Mouse (Mus musculus) forelimb bud, embryonic 11.5 days (tissue): ENCODE results near the gene Zc3h12d.
"Not testable (repeated sequence)": the region's sequence is repeated elsewhere in the genome, so short reads cannot be mapped to it uniquely, and the experiment has no call there.

Experiments
- DNase-seq: peaks from one replicate; pipeline ENCODE4 v3.0.0-alpha.2; 2012; ENCODE audit warnings: low read depth, low spot score

Zc3h12d gene

DNA sequence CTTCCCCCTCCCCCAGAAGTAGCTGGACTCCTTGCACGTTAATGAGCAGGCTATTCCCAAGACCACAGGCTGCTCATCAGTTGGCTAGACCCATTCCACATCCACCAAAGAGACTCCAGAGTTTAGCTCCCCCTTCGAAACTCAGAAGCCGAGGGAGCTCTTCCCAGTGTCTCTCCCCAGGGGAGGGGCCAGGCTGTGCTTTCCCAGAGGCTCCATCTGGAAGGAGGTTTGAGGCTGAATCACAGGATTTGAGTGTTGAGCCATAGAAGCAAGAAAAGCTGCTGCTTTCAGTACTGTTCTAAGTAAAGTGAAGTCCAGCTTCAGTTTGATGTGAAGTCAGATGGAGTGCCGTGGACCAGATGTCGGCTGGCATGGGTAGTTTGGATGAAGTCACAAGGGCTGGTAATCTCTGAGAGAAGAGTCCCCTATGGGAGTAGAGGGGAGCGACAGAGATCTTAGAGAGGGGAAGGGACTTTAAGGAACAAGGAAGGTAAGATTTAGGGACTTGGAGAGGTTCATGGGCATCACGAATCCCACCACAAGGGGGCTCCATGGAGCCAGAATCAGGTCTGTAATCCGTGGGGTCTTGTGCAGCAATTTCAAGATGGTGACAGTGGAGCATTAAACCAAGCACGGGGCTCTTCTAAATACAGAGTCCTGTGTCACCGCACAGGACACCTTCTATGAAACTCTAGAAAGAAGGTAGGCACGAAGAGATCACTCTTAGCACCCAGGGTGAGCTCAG is 38.5 kb downstream of the Zc3h12d start:
- DNase-seq: peak; percentile 65

DNA sequence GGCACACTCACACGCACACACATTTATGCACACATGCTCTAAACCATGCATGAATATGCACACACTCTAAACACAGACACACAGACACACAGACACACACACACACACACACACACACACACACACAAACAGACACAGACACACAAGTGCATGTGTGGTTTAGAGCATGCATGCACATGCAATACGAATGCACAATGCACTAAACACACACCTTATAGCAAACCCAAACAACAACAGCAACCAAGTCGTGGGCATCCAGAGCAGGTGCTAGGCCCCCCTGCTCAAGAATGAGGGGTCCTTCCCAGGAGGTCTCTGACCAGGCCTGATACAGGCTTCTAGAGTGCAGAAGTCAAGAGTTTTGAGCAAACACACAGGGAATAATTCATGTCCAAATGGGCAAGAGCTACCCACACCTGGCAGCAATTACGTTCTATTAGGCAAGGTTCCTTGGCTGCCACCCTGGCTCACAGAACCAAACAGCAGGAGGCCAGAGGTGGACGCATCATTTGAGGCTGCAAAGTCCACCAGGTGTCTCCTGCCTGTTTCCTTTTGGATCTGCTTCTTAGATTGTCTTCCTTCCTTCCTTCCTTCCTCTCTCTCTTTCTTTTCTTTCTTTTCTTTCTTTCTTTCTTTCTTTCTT is 39.2 kb downstream of the Zc3h12d start:
- DNase-seq: no peak

DNA sequence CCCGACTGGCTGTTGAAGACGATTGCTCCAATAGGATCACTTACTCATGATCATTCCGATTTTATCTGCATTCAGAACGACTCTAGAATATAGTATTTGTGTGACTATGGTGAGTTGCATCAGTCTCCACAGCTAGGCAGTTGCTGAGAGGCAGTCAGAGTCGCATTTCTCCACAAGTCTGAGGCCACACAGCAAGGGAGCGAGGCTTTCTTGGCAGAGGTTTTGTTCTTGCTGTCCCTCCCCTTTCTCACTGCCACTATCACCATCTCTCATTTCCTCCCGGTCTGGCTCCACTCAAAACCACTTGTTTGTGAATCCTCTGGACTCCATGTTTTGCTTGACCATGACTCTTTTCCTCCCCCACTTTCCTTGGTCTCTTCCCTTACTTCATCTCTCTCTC is 41.9 kb downstream of the Zc3h12d start:
- no peak for DNase-seq

DNA sequence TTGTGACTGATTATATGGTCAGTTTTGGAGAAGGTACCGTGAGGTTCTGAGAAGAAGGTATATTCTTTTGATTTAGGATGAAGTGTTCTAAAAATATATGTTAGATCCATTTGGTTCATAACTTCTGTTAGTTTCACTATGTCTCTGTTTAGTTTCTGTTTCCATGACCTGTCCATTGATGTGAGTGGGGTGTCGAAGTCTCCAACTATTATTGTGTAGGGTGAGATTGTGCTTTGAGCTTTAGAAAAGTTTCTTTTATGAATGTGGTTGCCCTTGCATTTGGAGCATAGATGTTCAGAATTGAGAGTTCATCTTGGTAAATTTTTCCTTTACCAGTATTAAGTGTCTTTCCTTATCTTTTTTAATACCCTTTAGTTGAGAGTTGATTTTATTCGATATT is 48.0 kb downstream of the Zc3h12d start:
- DNase-seq: not testable (repeated sequence)

DNA sequence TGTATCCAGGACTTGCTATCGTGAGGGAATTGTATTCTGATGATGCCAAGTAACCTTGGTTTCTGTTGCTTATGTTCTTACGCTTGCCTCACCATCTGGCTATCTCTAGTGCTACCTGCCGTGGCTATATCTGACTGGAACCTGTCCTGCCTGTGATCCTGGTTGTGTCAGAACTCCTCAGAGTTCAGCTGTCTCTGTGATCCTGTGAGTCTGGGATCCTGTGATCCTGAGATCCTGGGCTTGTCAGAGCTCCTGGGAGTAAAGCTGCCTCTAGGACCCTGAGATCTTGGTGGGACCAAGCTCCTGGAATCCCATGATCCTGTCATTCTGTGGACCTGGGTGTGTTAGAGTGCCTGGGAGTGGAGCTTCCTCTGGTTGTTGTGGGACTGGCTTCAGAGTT is 49.7 kb downstream of the Zc3h12d start:
- no peak for DNase-seq

DNA sequence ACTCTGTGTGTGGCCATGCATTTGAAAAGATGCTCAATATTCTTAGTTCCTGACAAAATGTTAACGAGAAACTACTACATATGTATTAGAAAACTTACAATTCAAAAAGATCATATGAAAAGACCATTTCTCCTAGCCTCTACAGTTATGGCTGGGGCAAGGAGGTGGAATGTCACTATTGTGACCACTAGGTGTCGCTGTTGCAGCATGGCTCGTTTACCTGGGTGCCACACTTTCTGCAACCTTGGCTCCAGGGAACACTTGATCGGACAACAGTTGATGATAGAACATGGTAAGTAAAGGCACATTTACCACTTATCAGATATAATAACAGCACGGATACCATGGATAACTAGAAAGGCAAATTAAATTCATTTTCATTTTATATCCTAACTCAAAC is 51.3 kb downstream of the Zc3h12d start:
- DNase-seq: peak; percentile 83

DNA sequence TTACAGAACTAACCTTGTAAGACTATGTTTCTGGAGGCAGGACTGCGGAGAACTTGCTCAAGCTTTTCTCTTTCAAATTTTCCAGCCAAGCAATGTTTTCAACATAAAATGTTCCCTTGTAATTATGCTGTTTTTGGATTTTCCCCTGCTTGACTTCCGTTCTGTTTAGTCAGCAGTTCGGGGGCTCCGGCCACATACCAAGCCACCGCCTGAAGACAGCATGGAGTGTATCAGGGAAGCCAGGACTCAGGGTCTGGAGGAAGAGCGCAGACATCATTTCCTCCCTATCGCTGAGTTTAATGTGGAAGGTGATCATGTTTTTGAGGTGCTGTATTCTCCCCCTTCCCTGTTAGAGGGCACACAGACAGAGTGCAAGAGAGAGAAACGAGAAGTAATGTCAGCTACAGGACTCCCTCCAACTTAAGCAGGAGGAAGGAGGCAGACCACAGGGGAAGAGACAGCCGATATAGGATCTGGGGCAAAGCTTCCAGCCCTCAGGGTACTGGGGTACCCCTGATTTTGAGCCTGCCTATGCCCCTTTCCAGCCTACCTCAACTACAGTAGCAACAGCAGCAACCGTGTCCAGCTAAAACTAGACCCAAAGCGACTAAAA is 56.1 kb downstream of the Zc3h12d start:
- no peak for DNase-seq

DNA sequence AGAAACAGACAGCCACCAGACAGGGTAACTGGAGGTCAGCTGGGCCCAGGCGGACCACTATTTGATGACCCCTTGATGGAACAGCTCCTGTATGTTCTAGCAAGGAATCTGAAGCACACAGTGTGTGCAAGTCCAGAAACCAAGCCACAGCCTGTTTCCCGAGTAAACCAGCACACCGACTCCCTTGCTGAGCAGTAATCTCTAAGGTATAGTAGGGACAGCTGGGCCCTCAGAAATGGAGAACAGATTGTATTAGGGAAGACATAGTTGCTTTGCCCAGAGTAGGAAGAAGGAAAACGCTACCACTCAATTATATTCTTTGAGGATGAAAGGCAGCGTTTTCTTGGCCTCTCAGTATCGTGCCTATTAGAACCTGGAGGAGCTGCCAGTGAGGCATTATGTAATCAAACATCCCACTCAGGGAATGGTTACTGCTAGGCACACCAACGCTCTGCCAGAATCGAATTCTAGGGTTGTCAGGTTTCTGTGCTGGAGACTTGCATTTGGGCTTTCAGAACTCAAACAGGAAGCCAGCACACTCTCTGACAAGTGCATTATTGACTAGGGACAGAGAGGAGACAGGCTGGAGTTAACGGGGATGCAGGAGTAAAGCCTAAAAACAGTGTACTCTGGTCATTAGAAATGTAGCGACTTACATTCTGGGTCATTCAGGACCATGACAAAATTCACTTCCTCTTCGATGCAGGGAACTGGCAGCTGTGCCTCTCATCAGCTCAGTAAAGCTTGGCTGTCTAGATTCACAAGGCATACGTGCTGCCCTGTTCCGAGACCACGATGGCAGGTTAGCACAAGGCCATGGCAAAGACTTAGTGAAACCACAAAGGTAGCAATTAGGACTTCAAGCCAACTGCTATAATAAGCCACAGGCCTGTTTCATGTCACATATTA is 68.7 kb downstream of the Zc3h12d start:
- DNase-seq: no peak

DNA sequence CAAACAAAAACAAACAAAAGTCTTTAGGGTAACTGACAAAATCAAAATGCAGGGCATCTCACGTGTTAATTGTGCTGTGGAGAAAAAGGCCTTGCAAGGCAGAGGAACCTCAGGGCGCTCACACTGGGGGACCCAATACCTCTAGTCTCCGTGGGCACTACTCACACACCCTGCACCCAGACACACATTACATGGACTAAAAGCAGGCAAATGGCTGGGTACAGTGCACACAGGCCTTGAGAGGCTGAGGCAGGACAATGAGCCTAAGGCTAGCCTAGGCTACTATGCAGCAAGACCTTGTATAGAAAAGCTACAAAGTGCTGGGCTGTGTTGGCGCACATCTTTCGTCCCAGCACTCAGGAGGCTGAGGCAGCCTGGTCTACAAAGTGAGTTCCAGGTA is 71.9 kb downstream of the Zc3h12d start:
- no peak for DNase-seq

DNA sequence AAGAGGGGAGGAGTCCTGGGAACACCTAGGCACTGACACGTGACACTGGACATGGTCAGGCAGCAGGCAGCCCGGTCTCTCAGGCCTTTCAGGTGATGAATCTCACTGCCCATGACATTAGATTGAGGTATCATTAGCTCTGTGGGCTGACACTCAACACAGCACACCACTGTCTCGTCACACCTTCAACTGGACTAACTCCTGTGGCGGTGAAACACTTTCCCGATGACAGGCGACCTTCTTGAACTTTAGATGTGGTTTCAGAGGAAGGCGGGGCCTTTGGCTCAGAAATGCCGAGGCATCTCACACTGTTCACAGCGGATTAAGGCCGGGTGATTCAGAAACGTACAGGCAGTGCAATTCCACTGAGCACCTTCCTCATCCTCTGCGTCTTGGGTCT is 74.9 kb downstream of the Zc3h12d start:
- DNase-seq: no peak

DNA sequence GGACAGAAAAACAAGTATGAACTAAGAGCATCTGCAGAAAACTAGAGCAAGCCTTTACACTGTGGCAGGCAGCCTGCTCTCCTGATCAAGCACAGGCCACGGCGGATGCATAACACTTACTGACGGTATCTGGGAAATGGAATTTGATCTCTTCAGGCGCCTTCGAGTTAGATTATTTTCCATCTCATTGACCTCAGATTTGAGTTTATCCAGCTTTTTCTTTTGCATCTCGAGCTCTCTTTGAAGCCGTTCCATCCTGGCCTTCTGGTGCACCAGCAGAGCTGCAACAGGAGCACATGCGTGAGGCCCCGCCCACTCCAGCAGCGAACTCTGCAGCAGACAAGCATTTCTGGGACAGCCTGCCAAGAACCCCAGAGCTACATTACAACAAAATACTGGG is 79.0 kb downstream of the Zc3h12d start:
- DNase-seq: no peak
